Mouse (Mus musculus): ENCODE measurements around the gene Trpv4. TPM values are rescaled to one million over a fixed set of nuclear protein-coding genes. Genes with fewer than 3 reads are reported as not detected.

The Trpv4 gene
- total RNA-seq, 2 experiments from 2014 or later = 0.64 to 0.79 TPM

DNA sequence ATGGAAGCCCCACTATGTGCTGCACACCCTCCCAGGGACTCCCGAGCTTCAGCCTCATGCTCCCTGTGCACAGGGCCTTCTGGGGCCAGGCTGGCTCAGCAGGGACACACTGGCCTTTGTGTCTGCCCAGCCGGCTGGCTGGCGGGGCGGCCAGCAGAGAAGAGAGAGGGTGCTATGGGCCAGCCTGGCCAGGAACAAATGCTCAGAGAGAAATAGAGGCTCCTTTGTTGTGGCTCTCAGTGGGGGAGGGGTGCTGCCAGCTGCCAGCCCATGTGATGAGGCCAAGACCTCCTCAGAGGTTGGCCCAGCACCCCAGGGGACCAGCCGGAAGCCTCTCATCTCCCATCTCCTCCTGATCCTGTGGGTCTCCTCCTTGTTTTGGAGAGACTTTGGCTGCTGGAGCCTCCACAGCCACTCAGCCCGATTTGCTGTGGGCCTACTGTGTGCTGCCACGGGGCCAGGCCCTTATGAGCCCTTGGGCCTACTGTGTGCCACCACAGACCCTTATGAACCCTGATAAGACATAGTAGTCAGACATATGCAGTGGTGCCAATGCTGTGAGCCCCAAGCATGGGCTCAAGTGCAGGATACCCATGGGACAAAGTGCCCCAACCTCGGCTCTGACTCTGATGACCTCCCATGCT, 78.4 kb downstream of the Trpv4 start:
- intact Hi-C loops (cut with DNase I) = no loop called here
- peak; percentile 64 to 80 for DNase-seq (ENCODE audit: extremely low spot score in 1 of 2, low spot score in 2 of 2)

DNA sequence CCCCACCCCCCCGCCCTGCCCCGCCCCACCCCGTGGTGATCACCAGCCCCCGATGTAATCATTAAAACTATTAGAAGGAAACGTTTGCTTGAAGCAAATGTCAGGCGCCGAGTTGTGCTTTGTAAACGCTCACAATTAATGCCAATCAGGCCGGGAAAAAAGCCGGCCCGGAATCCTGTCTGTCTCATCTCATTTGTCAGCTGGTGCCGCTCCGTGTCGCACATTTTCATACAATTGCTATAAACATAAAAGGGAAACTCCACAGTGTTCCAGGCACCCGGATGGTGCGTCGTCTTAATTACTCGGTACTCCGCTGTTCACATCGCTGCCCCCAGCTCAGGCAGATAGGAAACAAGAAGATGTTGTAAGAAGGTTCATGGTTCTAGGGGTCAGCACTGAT, 79.9 kb downstream of the Trpv4 start:
- DNase-seq (ENCODE audit: extremely low spot score in 1 of 2, low spot score in 2 of 2) = no peak
- intact Hi-C loops (cut with DNase I) = no loop called here

DNA sequence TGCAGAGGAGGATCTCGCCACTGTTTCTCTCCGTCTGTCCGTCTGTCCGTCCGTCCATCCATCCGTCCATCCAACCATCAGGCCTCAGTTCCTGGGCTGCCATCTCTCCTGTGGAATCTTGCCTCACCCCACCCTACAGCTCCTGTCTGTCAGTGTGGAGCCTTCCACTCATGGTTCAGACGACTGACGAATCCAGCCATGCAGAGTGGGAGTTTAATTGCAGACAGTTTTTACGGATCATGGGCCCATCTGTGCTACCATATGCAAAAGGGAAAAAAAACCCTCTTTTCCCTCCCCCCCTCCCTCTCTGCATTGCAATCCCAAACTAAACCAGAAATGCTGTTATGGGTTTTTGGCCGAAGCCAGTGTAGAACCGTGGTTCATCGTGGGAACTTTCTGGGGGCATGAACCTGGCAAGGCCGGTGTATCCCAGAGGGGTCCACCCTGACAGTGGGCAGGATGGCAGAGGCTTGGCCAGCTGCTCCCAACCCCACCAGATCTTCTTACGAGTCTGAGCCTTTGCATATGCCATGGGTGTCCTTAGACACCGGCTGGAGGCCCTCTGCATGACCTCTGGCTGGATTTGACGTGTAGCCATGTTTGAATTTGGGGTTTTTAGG, 82.1 kb downstream of the Trpv4 start:
- intact Hi-C loops (cut with DNase I) = no loop called here
- peak in 1 of 2 experiments; percentile 64 for DNase-seq (ENCODE audit: extremely low spot score in 1 of 2, low spot score in 2 of 2)

DNA sequence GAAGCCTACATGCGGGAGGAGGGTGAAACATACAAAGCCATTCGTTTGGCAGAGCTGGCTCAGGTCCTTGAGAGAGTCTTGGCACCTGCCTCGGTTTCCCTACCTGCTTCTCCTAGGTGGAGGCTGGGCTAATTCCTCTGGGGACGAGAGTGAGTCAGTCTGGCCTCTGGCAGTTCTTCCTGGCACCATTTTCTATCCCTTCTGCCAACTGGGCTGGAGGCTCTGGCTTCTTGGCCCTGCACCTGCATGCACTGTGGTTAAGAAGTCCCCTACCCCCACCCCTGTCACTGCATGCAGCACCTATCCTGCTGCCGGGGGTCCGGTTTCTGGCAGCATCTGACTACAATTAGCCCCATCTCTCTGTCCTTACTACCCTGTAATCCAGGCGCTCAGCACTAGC, 82.7 kb downstream of the Trpv4 start:
- intact Hi-C loops (cut with DNase I) = no loop called here
- no peak for DNase-seq (ENCODE audit: extremely low spot score in 1 of 2, low spot score in 2 of 2)

DNA sequence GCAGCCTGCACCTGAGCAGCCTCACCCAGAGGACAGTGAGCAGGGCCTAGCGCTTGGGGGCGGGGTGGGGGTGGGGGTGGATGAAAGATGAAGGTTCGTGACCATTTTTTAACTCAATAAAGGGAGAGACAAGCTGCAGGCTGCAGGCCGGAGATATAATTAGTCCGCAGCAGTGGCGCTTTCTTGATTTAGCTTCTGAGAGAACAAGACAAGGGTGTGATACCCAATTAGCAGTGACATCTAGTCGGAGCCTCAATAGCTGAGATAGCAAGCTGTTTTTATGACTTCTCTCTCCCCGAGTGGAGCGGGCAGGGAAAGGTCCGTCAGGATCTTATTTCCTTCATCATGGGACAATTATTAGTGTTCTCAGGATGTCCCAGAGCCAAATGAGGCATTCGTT, 83.2 kb downstream of the Trpv4 start:
- intact Hi-C loops (cut with DNase I) = no loop called here
- DNase-seq (ENCODE audit: extremely low spot score in 1 of 2, low spot score in 2 of 2) = no peak

DNA sequence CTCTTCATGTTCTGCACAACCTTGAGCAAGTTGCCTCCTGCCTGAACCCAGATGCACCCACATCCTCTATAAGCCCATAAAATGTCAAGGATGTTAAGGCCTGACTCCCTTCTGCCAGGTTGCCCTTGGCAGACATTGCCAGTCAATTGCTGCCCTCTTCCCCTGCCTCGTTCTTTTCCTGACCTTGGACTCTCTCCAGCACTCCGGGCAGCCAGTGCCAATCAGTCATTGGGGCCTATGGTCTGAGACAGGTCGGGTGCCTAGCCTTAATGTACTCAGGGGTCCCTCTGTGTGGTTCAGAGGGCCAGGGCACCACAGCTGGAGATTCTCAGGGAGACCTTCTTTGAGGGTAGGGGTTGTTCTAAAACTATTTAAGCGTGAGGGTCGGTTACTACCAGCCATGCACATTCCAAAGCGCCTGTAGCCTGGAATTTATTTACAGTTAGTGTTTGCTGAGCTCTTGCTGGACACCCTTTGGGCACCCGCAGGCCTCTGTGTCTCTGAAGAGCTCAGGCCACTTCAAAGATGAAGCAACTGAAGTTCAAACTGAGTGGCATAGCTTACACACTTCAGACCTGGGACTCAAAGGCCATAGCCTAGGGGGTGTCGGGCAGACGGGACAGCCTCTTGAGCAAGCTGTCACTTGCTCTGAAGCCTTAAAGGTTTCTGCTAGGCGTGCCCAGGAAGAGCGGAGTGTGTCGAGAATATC, 84.1 kb downstream of the Trpv4 start:
- intact Hi-C loops (cut with DNase I) = no loop called here

DNA sequence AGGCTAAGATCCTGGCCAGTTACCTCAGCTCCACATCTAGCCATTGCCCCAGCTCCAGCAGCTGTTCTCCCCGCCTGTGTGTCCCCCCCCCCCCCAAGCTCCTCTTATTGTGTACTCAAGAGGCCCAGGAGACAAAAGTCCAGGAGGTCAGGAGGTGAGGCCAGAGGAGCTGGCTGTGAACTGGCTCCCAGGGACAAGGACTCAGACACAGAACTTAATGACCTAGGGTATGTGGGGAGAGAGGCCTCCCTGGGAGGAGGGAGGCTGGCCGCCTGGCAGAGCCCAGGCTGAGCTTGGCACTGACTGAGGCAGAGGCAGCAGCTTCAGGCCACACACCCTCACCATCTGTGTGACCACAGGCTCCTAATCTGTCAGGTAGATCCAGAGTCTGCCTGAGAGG, 85.2 kb downstream of the Trpv4 start:
- intact Hi-C loops (cut with DNase I) = no loop called here
- DNase-seq (ENCODE audit: extremely low spot score in 1 of 2, low spot score in 2 of 2) = no peak

More for the DNA sequence above, 84.1 kb downstream of the Trpv4 start:
- no peak for DNase-seq (ENCODE audit: extremely low spot score in 1 of 2, low spot score in 2 of 2)

Other genes starting within 250 kb of the Trpv4 start
- gene Mmab, start 214.4 kb downstream of the Trpv4 start, total RNA-seq (2021) = 10 to 100 TPM; 30.9 TPM
- gene Mvk, start 214.2 kb downstream of the Trpv4 start, total RNA-seq (2021) = 10 to 100 TPM; 60.7 to 62.7 TPM
- 1 to 10 TPM; 6.4 to 7.4 TPM for gene Fam222a, start 90.4 kb downstream of the Trpv4 start, total RNA-seq (2021)
- 10 to 100 TPM; 20.5 to 23.2 TPM for gene Gltp, start 32.6 kb upstream of the Trpv4 start, total RNA-seq (2021)
- gene Tchp, start 49.3 kb upstream of the Trpv4 start, total RNA-seq (2021) = 10 to 100 TPM; 13.0 to 15.4 TPM
- 10 to 100 TPM; 34.7 to 36.3 TPM for gene Ankrd13a, start 116.3 kb upstream of the Trpv4 start, total RNA-seq (2021)
- gene Git2, start 117.1 kb upstream of the Trpv4 start, total RNA-seq (2021) = 10 to 100 TPM; 46.8 to 47.2 TPM
- gene 1500011B03Rik, start 165.0 kb upstream of the Trpv4 start, total RNA-seq (2021) = 100 to 1,000 TPM; 165 to 184 TPM
- gene 4930519G04Rik, start 195.2 kb upstream of the Trpv4 start, total RNA-seq (2021) = not detected
- gene Gm9936, start 200.3 kb upstream of the Trpv4 start, total RNA-seq (2021) = 1 to 10 TPM; 1.3 to 2.0 TPM
- 1 to 10 TPM in 1 of 2 experiments, under 1 TPM in 1; 0.43 to 1.1 TPM for gene Oasl2, start 238.5 kb upstream of the Trpv4 start, total RNA-seq (2021)